Mouse (Mus musculus): Measurements from ENCODE around the gene Prune1. TPM values are rescaled to one million over a fixed set of nuclear protein-coding genes. Genes with fewer than 3 reads are reported as not detected.
"Not testable (repeated sequence)": the region's sequence is repeated elsewhere in the genome, so short reads cannot be mapped to it uniquely, and the experiment has no call there.

Gene Prune1
- total RNA-seq, 2 experiments from 2014 or later = 31.7 to 32.3 TPM

DNA sequence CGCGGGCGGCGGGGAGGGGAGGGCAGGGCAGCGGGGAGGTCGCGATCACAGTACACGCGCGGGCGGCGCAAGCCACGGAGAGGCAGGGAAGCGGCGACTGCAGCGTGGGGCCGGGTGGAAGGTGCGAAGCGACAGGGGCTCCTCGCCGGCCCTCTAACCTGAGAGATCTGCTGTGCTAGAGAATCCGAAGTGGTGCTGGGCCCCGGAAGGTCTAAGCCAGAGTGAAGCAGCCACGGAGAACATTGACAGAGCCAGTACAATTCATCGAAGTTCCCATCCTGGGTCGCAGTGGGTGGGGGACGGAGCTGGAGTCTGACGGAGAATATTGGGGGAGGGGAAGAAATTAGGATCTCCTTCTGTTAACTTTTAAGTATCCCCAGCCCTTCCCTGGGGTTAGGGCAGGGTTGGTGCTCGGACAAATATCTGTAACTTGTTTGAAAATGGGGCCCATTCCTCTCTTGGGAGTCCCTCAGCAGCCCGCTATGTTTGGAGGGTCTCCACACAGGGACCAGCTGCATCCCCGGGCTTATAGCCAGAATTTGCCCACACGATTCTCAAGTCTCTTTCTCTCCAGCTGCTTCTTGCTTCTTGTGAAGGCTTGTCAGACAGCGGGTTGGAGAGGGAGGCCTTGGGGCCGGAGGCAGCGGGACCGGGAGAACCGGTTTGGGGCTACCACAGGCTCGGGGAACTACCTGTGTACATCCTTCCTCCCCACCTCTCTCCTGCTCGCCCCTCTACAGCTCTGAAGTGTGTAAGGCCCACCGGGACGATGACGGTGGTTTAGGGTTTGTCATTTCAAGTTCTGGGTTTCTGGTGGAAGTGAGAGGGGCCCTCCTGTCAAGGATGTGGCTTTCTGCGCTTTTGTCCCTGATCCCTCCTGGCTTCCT, 52.7 kb downstream of the Prune1 start:
- intact Hi-C loops (cut with DNase I) = loop anchor here (5.0 kb wide), 2 partner anchors 38 to 53 kb away; partner anchors contain the start of genes Mindy1 and Prune1
- peak; percentile 78 to 90 for DNase-seq (ENCODE audit: low spot score in 2 of 2)

DNA sequence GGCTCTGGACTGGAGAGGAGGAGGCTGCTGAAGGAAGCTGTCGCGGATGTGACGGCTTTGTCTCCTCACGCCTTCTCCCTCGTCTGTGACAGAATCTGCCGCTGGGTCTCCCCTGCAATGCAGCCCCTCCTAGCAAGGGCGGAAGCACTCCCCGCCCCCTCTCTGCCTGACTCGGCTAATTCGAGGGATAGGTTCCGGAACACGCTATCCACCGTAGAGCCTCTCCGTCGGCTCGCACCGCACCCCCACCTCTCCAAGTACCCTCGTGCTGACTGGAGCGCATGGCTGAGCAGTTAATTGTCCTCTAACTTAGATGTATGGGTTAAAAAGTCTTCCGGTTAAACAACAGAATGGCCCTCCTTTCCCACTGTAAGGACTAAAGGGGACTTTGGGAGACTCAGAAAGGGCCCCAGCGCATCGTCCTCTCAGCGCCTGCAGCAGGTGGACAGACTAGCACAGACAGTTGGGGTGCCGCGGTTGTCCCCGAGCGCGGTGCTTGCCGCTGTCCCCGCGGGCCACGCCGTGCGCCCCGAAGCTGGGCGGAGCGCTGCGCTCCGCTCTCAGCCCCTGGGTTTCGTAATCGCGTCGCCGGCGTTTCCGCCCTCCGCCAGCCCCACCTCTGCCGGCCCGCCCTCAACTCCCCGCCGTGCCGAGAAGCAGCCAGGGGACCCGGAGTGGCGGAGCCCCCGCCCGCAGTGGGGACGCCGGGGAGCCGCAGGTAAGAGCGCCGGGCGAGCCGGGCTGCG, 53.6 kb downstream of the Prune1 start, which contains the start of gene Cdc42se1:
Gene Cdc42se1 (plus strand): TSS at position 585 of the 746 bp plus-strand sequence.
- DNase-seq (ENCODE audit: low spot score in 2 of 2) = peak; percentile 91 to 93
- intact Hi-C loops (cut with DNase I) = loop anchor here (5.0 kb wide), 2 partner anchors 39 to 54 kb away; partner anchors contain the start of genes Mindy1 and Prune1

DNA sequence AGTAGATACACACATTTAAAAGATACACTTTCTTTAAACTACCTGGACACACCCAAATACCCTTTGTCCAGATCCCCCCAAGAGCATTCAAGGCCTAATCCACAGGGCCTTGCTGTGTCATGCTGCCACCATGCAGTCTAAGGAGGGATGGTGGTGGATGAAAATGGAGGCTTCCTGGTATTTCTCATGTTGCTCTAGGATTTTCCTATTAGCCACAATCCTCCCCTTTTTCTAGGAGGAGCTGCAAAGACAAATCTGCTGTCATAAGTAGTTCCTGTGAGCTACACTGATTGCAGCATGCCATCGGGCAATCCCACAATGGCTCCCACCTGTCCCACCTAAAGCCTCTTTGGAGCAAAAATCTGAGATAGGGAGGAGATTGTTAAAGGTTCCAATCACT, 54.7 kb downstream of the Prune1 start:
- DNase-seq (ENCODE audit: low spot score in 2 of 2) = peak in 1 of 2 experiments; percentile 53
- intact Hi-C loops (cut with DNase I) = loop anchor here (5.0 kb wide), 2 partner anchors 40 to 55 kb away; partner anchors contain the start of genes Mindy1 and Prune1

DNA sequence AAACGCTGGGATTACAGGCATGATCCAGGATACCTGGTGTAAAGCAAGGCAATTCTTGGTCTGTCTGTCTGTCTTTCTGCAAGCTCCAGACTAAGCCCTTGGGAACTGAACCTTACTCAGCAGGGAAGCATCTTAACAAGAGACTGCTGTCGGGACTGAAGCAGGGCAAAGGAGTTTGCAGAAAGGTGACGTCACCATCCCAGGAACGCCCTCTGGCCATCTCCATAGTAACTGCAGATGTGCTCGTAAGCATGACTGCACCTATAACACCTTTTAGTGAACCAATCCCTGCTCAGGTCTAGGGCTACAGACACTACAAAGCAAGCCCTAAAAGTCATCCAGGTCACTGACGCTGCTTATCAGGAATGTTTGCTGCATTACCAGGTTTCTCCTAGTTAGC, 57.6 kb downstream of the Prune1 start:
- intact Hi-C loops (cut with DNase I) = no loop called here
- no peak for DNase-seq (ENCODE audit: low spot score in 2 of 2)

DNA sequence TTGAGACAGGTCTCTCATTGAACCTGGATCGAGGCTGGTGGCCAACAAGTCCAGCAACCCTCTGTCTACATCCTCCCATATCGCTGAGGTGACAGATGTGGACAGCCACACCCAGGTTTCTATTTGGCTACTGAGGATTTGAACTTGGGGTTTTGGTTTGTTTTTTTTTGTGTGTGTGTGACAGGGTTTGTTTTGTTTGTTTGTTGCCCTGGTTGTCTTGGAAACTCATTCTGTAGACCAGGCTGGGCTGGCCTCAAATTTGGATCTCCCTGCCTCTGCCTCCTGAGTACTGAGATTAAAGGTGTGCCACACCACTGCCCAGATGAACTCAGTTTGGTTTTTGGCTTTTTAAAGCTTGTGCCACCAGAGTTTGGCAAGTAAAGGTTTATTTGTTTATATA, 58.8 kb downstream of the Prune1 start:
- DNase-seq (ENCODE audit: low spot score in 2 of 2) = no peak
- intact Hi-C loops (cut with DNase I) = no loop called here

DNA sequence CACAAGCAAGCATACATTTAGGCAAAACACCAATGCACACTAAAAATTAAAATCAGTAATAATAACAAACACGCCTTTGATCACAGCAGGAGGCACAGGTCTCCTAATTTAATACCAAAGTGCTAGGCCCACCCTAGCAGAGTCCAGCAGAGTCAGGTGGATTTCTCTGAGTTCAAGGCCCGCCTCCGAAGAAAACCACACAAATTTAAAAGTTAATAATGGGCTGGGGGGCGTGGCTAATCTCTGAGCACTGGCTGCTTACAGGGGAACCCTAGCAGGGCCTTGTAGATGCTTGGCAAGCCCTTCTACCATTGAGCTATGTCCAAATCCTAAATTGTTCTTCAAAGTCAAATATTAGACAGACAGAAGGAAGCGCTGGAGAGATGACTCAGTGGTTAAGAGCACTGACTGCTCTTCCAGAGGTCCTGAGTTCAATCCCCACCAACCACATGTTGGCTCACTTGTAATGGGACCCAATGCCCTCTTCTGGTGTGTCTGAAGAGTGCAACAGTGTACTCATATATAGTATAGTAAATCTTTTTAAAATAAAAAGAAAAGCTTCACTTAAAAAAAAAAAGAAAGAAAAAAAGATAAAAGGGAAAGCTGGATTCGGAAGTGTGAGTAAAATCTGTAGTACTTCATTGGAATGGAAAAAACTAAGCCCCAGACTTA, 63.3 kb downstream of the Prune1 start:
- intact Hi-C loops (cut with DNase I) = loop anchor here (5.0 kb wide), 1 partner anchor 56 kb away; the partner anchor contains the start of gene Sema6c

DNA sequence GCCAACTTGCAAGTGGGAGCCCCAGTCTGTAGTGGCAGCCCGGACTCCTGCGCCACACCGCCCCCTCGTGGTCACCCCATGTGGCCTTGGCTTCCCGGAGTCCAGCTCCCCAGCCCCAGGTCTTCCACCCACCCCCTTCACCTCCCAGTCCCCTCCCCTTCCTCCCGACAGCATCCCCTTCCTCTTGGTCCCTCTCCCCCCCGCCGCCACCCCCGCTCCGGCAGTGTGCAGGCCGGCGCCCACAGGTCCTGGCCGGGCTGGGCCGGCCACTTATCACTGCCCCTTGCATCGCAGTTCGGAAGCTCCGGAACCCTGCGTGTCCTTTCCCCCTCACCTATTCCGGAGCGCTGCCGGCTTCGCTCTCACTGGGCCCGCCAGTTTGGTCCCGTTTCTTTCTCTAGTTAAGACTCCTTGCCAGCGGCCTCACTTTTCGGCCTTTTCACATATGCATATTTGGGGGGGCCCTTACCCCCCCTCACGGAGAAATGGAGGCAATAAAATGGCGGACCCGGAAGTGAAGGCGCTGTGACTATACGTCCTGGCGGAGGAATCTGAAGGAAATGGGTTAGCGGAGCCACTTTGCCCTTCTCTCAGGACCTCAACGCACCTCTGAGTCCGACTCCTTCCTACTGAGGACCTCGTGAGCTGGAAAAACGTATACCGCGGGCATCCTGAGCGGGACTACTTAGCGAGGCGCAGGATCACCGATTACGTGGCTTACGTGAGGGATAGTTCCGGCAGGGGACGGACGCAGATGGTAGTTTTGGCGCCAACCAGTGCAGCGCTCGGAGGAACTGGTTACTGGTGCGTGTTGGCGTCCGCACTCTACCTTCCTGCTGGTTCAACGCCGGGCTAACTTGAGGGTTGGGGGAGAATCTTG, 64.4 kb downstream of the Prune1 start, which contains the start of gene Gabpb2:
Gene Gabpb2 (minus strand): TSS at position 662 of the 880 bp plus-strand sequence.
- peak; percentile 87 to 92 for DNase-seq (ENCODE audit: low spot score in 2 of 2)
- intact Hi-C loops (cut with DNase I) = loop anchor here (2.0 to 5.0 kb wide), 2 partner anchors 55 to 75 kb away; partner anchors contain the start of genes Sema6c and Tnfaip8l2

More for the DNA sequence above, 63.3 kb downstream of the Prune1 start:
- no peak for DNase-seq (ENCODE audit: low spot score in 2 of 2)

DNA sequence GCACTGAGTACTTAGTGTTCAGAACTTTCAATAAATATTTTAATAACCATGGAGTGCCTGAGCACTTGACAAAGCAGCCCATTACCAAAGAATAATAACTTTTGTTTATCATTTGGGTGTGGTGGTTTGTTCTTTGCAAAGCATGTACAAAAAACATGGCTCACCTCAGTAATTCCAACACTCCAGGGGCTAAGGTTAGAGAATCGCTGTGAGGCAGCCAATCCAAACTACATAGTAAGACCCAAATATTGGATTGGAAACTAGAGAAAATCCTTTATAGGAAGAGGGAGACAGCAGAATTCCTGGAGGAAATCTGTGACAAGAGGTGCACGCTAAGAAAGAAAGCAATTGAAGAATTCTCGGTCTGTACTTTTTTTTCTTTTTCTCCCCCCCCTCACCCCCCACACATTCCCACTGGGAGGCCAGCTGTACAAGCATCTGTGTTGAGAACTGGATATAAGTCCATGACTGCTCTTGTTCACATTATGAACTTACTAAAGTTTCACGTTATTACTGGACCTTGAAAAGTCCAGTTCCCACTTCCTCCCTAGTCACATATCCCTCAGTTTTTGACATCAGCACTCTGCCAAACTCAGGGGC, 65.1 kb downstream of the Prune1 start:
- DNase-seq (ENCODE audit: low spot score in 2 of 2) = no peak
- intact Hi-C loops (cut with DNase I) = loop anchor here (2.0 to 5.0 kb wide), 2 partner anchors 54 to 74 kb away; partner anchors contain the start of genes Sema6c and Tnfaip8l2

DNA sequence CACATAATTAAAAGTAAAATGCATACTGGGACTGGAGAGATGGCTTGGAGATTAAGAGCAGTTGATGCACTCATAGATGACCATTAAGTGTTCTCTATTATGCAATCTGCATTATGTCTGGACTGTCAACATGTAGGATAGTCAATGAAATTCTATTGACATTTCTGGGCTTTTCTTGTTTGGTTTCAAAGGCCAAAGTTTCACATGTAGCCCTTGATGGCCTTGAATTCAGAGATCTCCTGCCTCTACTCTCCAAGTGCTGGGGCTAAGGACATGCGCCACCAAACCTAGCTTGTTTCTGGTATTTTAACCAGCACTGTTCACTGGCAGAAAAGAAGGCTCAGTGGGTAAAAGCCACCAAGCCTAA, 68.3 kb downstream of the Prune1 start:
- intact Hi-C loops (cut with DNase I) = no loop called here
- no peak for DNase-seq (ENCODE audit: low spot score in 2 of 2)

DNA sequence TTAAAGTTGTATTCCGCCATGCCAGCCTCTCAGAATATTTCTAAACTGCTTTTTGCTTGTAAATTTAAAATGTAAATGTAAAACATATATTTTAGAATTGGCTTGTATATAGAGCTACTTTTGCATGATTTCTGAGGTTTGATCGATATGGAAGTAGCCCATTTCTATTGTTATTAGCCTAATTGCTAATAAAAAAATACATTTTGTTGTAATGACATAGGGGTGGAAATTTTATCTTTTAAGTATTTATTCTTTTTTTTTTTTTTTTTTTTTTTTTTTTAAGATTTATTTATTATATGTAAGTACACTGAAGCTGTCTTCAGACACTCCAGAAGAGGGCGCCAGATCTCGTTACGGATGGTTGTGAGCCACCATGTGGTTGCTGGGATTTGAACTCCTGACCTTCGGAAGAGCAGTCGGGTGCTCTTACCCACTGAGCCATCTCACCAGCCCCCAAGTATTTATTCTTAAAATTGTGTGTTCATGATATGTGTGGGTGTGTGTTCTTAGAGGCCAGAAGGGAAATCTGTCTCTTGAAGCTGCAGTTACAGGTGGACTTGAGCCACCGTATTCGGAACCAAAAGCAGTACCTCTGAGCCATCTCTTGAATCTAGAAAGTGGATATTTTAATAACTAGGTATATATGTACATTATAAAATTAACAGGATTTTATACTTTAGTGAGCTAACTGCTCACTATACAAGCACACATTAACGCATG, 68.8 kb downstream of the Prune1 start:
- DNase-seq (ENCODE audit: low spot score in 2 of 2); intact Hi-C loops (cut with DNase I): not testable (repeated sequence)

DNA sequence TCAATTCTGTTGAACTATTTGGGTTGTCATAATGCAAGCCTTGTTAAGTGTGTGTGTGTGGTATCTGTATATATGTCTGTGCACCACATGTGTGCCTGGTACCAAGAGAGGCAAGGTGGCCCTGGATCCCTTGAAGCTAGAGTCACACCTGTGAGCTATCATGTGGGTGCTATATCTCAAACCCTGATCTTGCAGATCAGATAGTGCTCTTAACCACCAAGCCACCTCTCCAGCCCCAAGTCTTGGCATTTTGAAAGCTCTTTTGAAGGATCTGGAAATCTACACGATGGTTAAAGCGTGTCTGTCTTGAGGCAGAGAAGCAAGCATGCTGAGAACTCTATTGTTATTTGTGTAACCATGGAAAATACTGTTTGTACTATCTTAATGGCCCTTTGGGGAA, 71.3 kb downstream of the Prune1 start:
- DNase-seq (ENCODE audit: low spot score in 2 of 2) = no peak

DNA sequence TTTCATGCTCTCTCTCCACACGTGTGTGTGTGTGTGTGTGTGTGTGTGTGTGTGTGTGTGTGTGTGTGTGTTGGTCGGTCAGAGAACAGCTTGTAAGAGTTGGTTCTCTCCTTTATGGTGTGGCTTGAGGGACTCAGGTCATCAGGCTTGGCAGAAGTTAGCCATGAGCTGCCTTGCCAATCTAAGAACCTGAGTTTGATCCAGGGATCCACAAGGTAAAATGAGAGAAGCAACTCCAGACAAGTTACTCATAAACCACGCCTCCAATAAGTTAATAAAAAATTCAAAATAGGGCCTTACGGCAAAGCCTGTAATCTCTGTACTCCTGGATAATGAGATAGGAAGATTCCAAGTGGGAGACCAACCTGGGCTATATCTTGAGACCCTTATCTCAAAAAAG, 73.6 kb downstream of the Prune1 start:
- DNase-seq (ENCODE audit: low spot score in 2 of 2) = no peak
- intact Hi-C loops (cut with DNase I) = no loop called here

More for the DNA sequence above, 71.3 kb downstream of the Prune1 start:
- intact Hi-C loops (cut with DNase I) = no loop called here

DNA sequence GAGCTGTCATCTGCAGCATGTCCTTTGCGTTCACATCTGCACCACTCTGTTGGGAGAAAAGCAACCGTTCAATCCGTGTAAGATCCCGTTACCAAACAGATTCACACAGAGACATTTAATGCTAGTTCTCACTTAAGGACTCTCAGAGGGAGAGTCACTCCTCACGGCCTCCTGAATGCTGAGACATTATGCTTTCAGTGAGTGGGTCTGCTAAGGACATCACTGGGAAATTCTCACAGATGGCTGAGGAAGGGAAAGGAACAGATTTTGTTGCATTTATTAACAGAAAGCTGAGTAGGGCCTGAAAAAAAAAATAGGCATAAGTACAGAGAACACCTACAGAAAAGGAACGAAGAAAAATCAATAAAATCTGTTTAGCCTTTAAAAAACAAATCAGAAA, 78.0 kb downstream of the Prune1 start:
- peak; percentile 50 to 57 for DNase-seq (ENCODE audit: low spot score in 2 of 2)
- intact Hi-C loops (cut with DNase I) = no loop called here

Data from left cerebral cortex, postnatal 14 days (tissue).